Comparison of ENCODE assay signal across 17 mouse cellular contexts in the genomic region with DNA sequence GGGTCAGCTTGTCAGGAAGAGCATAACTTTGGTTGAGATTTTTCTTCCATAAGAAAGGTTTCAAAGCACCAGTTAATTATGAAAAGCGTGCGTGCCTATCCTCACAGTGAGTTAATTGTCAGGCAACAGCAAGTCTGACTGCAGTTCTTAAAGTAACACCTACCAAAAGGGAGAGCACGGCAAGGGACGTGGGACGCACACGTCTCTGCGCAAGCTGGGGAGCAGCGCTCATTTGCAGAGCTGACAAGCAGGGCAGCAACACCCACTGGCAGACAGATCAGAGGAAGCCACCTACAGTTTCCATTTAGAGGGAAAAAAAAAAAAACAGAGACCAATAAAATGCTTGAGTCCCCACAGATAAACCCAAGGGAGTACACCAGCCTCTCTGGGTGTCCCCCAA.
"Had no signal": no experiment of that assay in that cellular context is flagged by ENCODE, and none has a peak within 500 bp of the region (broad histone marks: within the 10 kb centered on the region; RNA-seq: fewer than 3 reads in every experiment).

No protein-coding gene starts in this region.

- H3K4me3 ChIP-seq: limb, embryonic 12.5 days; liver, embryonic 13.5 days; lung, embryonic 15.5 days; megakaryocyte, embryonic 14.5 days; midbrain, embryonic 15.5 days; neural tube, embryonic 12.5 days had no signal

- DNase-seq: kidney, adult 8-10 months; kidney, postnatal 25 days; liver; liver, embryonic 13.5 days; liver, postnatal 0 days; lung, postnatal 14 days; retina, postnatal 1 day; right cerebral cortex, postnatal 4 days; spleen, adult 18-20 months; thymus, adult 2 months; thymus, postnatal 25 days had no signal

- H3K27ac ChIP-seq: limb, embryonic 12.5 days; liver, embryonic 13.5 days; lung, embryonic 15.5 days; macrophage; midbrain, embryonic 15.5 days; neural tube, embryonic 12.5 days had no signal
